Mouse (Mus musculus): ENCODE measurements around the gene Gm3250. TPM values are rescaled to one million over a fixed set of nuclear protein-coding genes. Genes with fewer than 3 reads are reported as not detected.
"Not testable (repeated sequence)": the region's sequence is repeated elsewhere in the genome, so short reads cannot be mapped to it uniquely, and the experiment has no call there.

The Gm3250 gene
- polyA plus RNA-seq (2017; shearing (Covaris generic)), result not detected

GRCm38 (mm10) chr10:77782442-77782841, at the start of gene Gm3250:
Gm3250 (minus strand) TSS chr10:77782542.
- ATAC-seq, result not testable (repeated sequence)

GRCm38 (mm10) chr10:77826951-77827350, 44.6 kb upstream of the Gm3250 start, which contains the start of gene Krtap10-4:
Krtap10-4 (minus strand) TSS chr10:77827095.
- ATAC-seq, result no peak

DNA sequence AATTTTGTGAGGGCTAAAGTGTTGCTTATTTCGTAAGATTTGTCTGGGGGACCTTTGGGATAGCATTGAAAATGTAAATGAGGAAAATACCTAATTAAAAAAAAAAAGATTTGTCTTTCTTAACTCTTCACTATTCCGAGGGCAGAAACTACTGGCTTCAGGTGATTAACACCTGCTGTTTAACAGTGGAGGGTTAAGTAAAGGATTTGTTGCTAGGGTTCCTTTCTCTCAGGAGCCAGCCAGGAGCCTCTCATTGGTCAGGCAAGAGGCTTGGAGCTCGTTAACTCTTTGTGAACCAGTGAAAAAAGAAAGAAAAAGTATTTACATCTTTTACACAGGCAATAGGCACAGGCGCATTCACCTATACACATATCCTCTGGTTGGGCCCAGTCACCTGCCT, 36.9 kb upstream of the Gm3250 start:
- no peak for ATAC-seq

GRCm38 (mm10) chr10:77818523-77818922, 36.2 kb upstream of the Gm3250 start:
- ATAC-seq, result no peak

DNA sequence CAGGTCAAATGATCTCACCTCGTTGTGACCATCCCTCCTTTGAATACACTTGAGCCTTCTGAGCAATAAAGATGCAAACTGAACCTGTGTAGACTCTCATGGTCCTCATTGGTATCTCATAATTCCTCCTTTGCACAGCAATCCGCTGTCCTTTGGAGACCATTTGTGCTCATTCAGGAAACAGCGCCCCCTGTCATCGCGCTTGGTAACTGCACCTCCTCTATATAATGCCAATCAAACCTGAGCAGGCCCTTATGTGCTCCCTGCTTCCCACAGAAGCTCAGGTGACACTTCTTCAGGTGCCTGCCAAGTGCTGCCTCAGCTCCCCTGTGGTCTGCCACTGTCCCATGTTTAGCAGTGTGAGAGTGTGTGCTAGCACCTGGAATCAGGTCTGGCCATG, 33.2 kb upstream of the Gm3250 start:
- no peak for ATAC-seq

GRCm38 (mm10) chr10:77814382-77814781, 32.0 kb upstream of the Gm3250 start, which contains the start of gene Gm2696:
Gm2696 (plus strand) TSS chr10:77814682.
- no peak for ATAC-seq

DNA sequence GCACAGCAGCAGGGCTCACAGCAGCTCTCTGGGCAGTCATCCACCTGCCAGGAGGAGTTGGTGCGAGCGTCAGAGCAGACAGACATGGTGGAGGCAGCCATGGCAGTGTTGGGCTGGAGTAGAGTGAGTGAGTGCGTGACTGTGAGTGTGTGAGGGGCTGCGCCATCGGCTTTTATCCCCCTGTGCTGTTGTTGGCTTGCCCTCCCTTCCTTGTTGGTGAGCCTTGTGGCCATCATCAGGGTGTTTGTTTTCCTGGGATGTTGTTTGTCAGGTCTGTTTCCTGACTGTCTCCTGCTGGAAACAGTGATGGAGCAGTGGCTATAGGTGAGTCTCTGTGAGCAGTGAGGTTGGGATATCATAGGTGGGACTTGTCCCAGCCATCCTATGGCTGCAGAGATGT, 29.4 kb upstream of the Gm3250 start, which contains the start of gene Gm9507:
Gene Gm9507, minus strand, starts transcription at position 101 of the 400 bp plus-strand sequence.
- ATAC-seq, result no peak

GRCm38 (mm10) chr10:77804095-77804494, 21.8 kb upstream of the Gm3250 start:
- no peak for ATAC-seq

GRCm38 (mm10) chr10:77798921-77799508, 16.7 kb upstream of the Gm3250 start, which contains the start of gene Gm19668:
Gm19668 (minus strand) TSS chr10:77799133.
- ATAC-seq, result no peak

DNA sequence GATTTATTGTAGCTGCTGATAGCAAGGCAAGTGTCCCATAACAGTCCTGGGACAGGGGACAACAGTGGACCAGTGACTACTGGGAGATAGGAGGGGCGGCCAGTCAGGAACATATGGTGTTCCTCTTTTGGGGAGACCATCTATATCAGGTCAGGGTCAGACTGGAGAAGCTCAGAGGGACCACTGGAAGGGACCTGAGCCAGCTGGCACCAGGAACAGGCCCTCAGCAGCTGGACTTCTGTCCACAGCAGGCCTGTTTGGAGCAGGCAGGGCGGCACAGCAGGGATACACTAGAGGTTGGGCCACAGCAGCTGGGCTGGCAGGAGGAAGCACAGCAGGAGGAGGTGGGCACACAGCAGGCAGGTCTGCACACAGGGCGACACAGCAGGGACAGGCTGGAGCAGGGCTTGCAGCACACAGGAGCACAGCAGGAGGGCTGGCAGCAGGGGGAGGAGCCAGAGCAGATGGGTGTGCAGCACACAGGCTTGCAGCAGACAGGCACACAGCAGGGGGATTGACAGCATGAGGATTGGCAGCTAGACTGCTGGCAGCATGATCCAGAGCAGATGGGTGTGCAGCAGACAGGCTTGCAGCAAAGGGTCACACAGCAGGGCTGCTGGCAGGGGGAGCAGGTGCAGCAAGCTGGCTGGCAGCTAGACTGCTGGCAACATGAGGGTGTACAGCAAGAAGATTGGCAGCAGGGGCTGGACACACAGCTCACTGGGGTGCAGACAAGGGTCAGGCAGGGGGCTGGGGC, 16.0 kb upstream of the Gm3250 start:
- not testable (repeated sequence) for ATAC-seq

DNA sequence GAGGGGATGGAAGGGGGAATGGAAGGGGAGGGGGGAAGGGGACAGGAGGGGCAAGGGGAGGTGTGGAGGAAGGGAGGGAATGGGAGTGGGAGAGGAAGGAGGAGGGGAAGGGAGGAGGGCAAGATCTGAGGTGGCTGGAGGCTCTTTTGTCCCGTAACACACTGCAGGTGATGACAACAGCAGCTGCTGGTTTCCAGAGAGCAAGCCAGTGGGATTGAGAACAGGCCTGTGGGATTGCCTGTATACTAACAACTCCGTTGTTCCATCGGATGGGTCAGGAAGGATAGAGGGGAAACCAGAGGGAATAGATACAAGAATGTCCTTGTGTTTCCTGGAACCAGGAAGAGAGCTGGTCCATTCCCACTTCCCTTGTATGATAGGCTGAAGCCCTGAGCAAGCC, 15.3 kb upstream of the Gm3250 start:
- ATAC-seq, result no peak

- ATAC-seq, result no peak
Measured at GRCm38 (mm10) chr10:77794976-77795375, 12.6 kb upstream of the Gm3250 start, which contains the start of gene Gm9639. Gm9639 (minus strand) TSS chr10:77795076.

- no peak for ATAC-seq
Measured at GRCm38 (mm10) chr10:77788621-77789020, 6.3 kb upstream of the Gm3250 start.

DNA sequence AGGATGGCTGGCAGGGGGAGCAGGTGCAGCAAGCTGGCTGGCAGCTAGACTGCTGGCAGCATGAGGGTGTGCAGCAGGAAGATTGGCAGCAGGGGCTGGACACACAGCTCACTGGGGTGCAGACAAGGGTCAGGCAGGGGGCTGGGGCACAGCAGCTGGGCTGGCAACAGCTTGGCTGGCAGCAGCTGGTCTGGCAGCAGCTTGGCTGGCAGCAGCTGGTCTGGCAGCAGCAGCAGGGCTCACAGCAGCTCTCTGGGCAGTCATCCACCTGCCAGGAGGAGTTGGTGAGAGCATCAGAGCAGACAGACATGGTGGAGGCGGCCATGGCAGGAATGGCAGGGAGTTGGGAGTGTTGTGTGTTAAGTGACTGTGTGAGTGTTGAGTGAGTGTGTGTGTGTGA, 5.5 kb upstream of the Gm3250 start, which contains the start of gene Gm7137:
Gene Gm7137, minus strand, starts transcription at position 325 of the 400 bp plus-strand sequence.
- not testable (repeated sequence) for ATAC-seq

DNA sequence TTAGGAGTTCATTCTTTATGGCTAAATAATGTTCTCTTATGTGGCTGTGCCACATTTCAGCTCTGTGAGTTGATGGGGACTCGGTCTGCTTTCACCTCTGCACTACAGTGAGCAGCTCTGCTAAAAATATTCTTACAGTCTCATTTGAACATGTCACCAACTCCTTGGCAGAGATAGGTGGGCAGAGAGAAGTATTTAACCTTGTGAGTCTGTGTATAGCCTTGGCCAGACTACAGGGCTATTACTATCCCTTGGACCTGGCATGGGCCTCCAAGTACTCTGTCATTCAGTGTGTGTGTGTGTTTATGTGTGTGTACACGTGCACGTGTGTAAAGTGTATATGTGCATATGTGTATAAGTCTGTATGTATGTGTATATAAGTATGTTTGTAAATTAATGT, 1.1 kb upstream of the Gm3250 start:
- not testable (repeated sequence) for ATAC-seq

- ATAC-seq, result not testable (repeated sequence)
Measured at GRCm38 (mm10) chr10:77776844-77777243, 5.5 kb downstream of the Gm3250 start, which contains the start of gene Gm7138. Gm7138 (minus strand) TSS chr10:77776944.

DNA sequence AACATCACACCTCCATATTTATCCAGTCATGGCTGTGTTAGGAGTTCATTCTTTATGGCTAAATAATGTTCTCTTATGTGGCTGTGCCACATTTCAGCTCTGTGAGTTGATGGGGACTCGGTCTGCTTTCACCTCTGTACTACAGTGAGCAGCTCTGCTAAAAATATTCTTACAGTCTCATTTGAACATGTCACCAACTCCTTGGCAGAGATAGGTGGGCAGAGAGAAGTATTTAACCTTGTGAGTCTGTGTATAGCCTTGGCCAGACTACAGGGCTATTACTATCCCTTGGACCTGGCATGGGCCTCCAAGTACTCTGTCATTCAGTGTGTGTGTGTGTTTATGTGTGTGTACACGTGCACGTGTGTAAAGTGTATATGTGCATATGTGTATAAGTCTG, 10.2 kb downstream of the Gm3250 start:
- not testable (repeated sequence) for ATAC-seq

GRCm38 (mm10) chr10:77771225-77771624, 11.1 kb downstream of the Gm3250 start, which contains the start of gene Gm3238:
Gm3238 (minus strand) TSS chr10:77771325.
- ATAC-seq, result not testable (repeated sequence)

DNA sequence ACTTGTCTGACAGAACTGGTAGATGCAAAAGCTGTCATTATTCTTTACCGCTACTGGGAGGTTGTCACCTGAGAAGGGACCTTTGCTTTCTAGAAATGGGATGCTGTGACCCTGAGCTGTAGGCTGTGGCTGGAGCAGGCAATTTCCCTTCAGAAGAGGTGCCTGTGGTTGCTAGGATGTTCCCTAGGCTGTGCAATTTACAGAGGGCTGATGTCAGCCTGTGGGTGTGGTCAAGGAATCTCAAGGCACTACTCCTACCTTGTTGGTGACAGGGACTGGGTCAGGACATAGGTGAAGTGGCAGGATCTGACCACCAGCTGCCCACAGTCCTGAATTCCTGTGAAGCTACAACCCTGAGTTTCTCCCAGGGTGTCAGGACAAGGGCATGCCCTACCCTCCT, 12.6 kb downstream of the Gm3250 start:
- no peak for ATAC-seq

GRCm38 (mm10) chr10:77759582-77759981, 22.8 kb downstream of the Gm3250 start, which contains the start of gene Gm3233:
Gm3233 (minus strand) TSS chr10:77759682.
- not testable (repeated sequence) for ATAC-seq

- no peak for ATAC-seq
Measured at GRCm38 (mm10) chr10:77753448-77753847, 28.9 kb downstream of the Gm3250 start.

DNA sequence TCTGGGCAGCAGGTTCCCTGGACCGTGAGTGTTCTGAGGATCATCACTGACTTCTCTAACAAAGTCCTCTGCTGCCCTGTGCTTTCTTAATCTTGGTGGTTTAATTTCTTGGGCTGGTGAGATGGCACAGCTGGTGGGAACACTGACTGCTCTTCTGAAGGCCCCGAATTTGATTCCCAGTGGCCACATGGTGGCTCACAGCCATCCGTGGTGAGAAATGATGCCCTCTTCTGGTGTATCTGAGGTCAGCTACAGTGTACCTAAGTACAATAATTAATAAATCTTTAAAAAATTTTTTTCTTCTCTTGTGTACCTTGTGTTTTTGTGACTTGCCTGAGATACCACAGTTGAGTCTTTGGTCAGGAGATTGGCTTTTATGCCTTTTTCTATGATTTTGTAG, 30.0 kb downstream of the Gm3250 start:
- ATAC-seq, result not testable (repeated sequence)

DNA sequence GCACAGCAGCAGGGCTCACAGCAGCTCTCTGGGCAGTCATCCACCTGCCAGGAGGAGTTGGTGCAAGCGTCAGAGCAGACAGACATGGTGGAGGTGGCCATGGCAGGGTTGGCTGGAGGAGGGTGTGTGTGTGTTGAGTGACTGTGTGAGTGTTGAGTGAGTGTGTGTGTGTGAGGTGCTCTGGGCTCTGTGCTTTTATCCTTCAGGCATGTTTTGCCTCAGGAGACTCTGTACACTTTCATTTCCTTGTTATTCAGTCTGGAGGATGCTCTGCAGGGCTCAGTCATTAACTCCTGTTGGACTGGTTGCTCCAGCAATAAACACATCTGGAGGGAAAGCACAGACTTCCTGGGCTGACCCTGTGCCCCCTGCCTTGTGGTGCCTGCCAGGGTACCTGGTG, 31.1 kb downstream of the Gm3250 start, which contains the start of gene Gm9736:
Gene Gm9736, minus strand, starts transcription at position 101 of the 400 bp plus-strand sequence.
- ATAC-seq, result not testable (repeated sequence)
